Comparison of ENCODE assay signal across 24 mouse cellular contexts in the genomic region with DNA sequence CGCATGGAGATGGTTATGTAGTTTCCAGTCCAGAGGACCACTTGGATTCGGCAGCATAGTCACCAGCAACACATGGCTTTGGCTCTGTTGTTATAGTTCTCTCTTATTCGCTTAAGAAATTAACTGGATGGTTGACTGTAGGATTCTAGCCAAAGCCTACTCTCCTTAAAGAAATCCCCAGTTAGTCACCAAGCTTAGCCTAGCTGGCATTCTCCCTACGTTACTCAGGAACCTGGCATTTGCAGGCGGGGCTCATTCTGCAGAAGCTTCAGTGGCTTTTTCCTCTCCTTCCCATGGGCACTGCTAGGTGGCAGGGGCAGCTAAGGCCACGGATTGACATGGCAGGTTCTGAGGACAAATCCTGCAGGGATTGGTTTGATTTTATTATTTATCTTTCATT.
DNase-seq lines count a peak whose midpoint lies in the region; ATAC-seq lines count a peak whose summit lies in the region.
"Had no signal": no experiment of that assay in that cellular context is flagged by ENCODE, and none has a peak within 500 bp of the region (broad histone marks: within the 10 kb centered on the region; RNA-seq: fewer than 3 reads in every experiment).

No protein-coding gene starts in this region.

- ATAC-seq in erythroid progenitor cell, adult 5-6 weeks (replicated peaks; ENCODE audit: low FRiP score, poor library complexity, severe bottlenecking): no peak
- no peak for ATAC-seq in neural tube, embryonic 15.5 days (ENCODE audit: low FRiP score)
- ATAC-seq: CD4-positive, CD25-positive, alpha-beta regulatory T cell, adult 4 months; forebrain, embryonic 16.5 days; intestine, embryonic 16.5 days had no signal

- DNase-seq in adrenal gland, postnatal 25 days: peak; percentile 3
- DNase-seq in adrenal gland, adult (ENCODE audit: inconsistent age in 2 of 2, low spot score in 1 of 2): no peak
- DNase-seq in 3134 (ENCODE audit: extremely low read depth, insufficient read length, low spot score): peak; percentile 72
- DNase-seq in Muller cell, postnatal 12 days (ENCODE audit: inconsistent ontology term): peak; percentile 76
- peak; percentile 65 for DNase-seq in brain, adult 2 months (ENCODE audit: low read depth, low spot score)
- no peak for DNase-seq in right cerebral cortex, adult 2 months (ENCODE audit: low spot score in 2 of 2)
- DNase-seq: B cell, adult 2 months; cerebellum, adult 18-20 months; cerebellum, adult 9-11 months; cerebellum, postnatal 36 days; gastrocnemius, postnatal 36 days; heart, postnatal 36 days; kidney, adult 2 months had no signal

- no peak overlapping the region for H3K27ac ChIP-seq in neural tube, embryonic 15.5 days (replicated peaks)
- H3K27ac ChIP-seq: embryonic facial prominence, embryonic 10.5 days; forebrain, embryonic 12.5 days; hindbrain, embryonic 15.5 days; kidney, embryonic 15.5 days had no signal

- no peak overlapping the region for H3K4me2 ChIP-seq in neural tube, embryonic 15.5 days
- H3K4me2 ChIP-seq: forebrain, embryonic 12.5 days; heart, embryonic 12.5 days; hindbrain, embryonic 15.5 days; kidney, embryonic 15.5 days had no signal

- H3K9me3 ChIP-seq in neural tube, embryonic 15.5 days (replicated peaks): no peaks in the 10 kb centered on the region
- H3K9me3 ChIP-seq: embryonic facial prominence, embryonic 10.5 days; forebrain, embryonic 12.5 days; heart, embryonic 12.5 days; hindbrain, embryonic 15.5 days; kidney, embryonic 15.5 days had no signal

- no peaks in the 10 kb centered on the region for H3K4me1 ChIP-seq in neural tube, embryonic 15.5 days
- H3K4me1 ChIP-seq: embryonic facial prominence, embryonic 10.5 days; forebrain, embryonic 12.5 days; heart, embryonic 12.5 days; hindbrain, embryonic 15.5 days; kidney, embryonic 15.5 days had no signal

- H3K4me3 ChIP-seq in neural tube, embryonic 15.5 days (replicated peaks): no peak overlapping the region
- H3K4me3 ChIP-seq: embryonic facial prominence, embryonic 10.5 days; forebrain, embryonic 12.5 days; heart, embryonic 12.5 days; hindbrain, embryonic 15.5 days; kidney, embryonic 15.5 days had no signal

- no peaks in the 10 kb centered on the region for H3K36me3 ChIP-seq in neural tube, embryonic 15.5 days
- H3K36me3 ChIP-seq: embryonic facial prominence, embryonic 10.5 days; forebrain, embryonic 12.5 days; G1E; heart, embryonic 12.5 days; hindbrain, embryonic 15.5 days; kidney, embryonic 15.5 days had no signal

- H3K27me3 ChIP-seq in neural tube, embryonic 15.5 days (replicated peaks): no peaks in the 10 kb centered on the region
- H3K27me3 ChIP-seq: forebrain, embryonic 12.5 days; heart, embryonic 12.5 days; hindbrain, embryonic 15.5 days; kidney, embryonic 15.5 days had no signal

- no peak overlapping the region for H3K9ac ChIP-seq in neural tube, embryonic 15.5 days (replicated peaks)
- H3K9ac ChIP-seq: forebrain, embryonic 12.5 days; heart, embryonic 12.5 days; hindbrain, embryonic 15.5 days; kidney, embryonic 15.5 days had no signal

- WGBS in neural tube, embryonic 15.5 days: 89% methylated on average over 6 of the region's 6 CpGs

Comparison
In these comparisons a context has a peak if more than half of its experiments do, and no peak if none do; other contexts are left out.
1. DNase-seq: peak in adrenal gland, postnatal 25 days (single experiment), 3134 (single experiment), Muller cell, postnatal 12 days (single experiment) and brain, adult 2 months (single experiment); none in adrenal gland, adult (0 of 2) and right cerebral cortex, adult 2 months (0 of 2).